Mouse (Mus musculus) liver, embryonic 16.5 days (tissue): ENCODE measurements at regions not wholly inside any gene's neighbourhood (a gene's known extent, or its start where the extent isn't known, plus 50 kb on each side); places are given as distances from the start of the nearest gene placed in this dataset.

ENCODE experiments used
- ATAC-seq: fragments of 200-750 bp; cut with Nextera tagmentation; 2 replicates; pipeline ENCODE4 v1.8.0; 2017; ENCODE audit warnings: low read depth, mild to moderate bottlenecking, moderate number of reproducible peaks, moderate library complexity
- H3K27ac ChIP-seq: fragments of 300-500 bp; sonication (generic); 2 replicates; pipeline ENCODE4 v1.5.1; 2014; ENCODE audit warnings: mild to moderate bottlenecking, low read length
- H3K27me3 ChIP-seq: fragments of 300-500 bp; sonication (generic); 2 replicates; pipeline ENCODE4 v1.6.1; 2014; ENCODE audit warnings: low read depth, low read length, mixed read lengths; ENCODE audit not compliant: control insufficient read depth, insufficient read depth
- H3K36me3 ChIP-seq: fragments of 300-500 bp; sonication (generic); 2 replicates; pipeline ENCODE4 v1.6.1; 2014; ENCODE audit warnings: mild to moderate bottlenecking; ENCODE audit not compliant: control insufficient read depth, insufficient read depth
- H3K4me1 ChIP-seq: fragments of 300-500 bp; sonication (generic); 2 replicates; pipeline ENCODE4 v1.6.1; 2014; ENCODE audit warnings: low read depth, low read length, mixed read lengths; ENCODE audit not compliant: control insufficient read depth
- H3K4me2 ChIP-seq: fragments of 300-500 bp; sonication (generic); 2 replicates; pipeline ENCODE4 v1.6.1; 2014; ENCODE audit warnings: low read depth, low read length, mixed read lengths
- H3K4me3 ChIP-seq: fragments of 300-500 bp; sonication (generic); 2 replicates; pipeline ENCODE4 v1.5.1; 2014; ENCODE audit warnings: low read depth, mild to moderate bottlenecking, low read length
- H3K9ac ChIP-seq: fragments of 300-500 bp; sonication (generic); 2 replicates; pipeline ENCODE4 v1.6.1; 2014; ENCODE audit warnings: low read depth, low read length
- H3K9me3 ChIP-seq: fragments of 300-500 bp; sonication (generic); replicated peaks from 2 replicates; pipeline ENCODE4 v1.6.1; 2016; ENCODE audit warnings: low read length; ENCODE audit not compliant: control insufficient read depth
- WGBS: fragments of 180-500 bp; shearing (Covaris S2); extraction: QIAGEN DNeasy Blood & Tissue Kit; methylation state at CpG from one replicate; pipeline ENCODE4 v1.1.7; 2014; ENCODE audit not compliant: insufficient replicate concordance; 5-methylcytosine and 5-hydroxymethylcytosine counted together

DNA sequence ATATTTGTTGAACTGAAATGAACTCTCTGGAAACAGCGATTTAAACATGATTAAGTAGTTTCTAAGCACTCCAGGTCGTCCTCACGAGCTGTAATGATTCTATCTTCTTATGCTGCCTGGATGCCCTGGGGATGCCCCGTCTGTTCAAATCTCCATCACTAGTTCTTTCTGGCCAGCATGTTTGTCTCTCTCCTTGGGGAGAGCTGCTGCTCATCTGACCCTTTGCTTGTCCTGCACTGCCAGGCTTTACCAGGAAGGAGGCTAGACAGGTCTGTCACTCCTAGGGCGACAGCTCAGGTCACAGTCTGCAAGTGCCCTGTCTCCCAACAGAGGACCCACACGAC, 155.1 kb downstream of the Irx2 start:
- Histone ChIP-seq H3K4me2 (no peak overlapping the region), H3K4me3 (no peak overlapping the region), H3K36me3 (no peaks in the 10 kb centered on the region), H3K27me3 (no peaks in the 10 kb centered on the region), H3K9me3 (no peaks in the 10 kb centered on the region), H3K9ac (no peak overlapping the region), H3K4me1 (no peaks in the 10 kb centered on the region), H3K27ac (no peak overlapping the region)
- ATAC-seq = no peak
- WGBS = 34% methylated on average over 6 of the region's 6 CpGs

- Histone ChIP-seq H3K9ac (no peak overlapping the region), H3K27me3 (no peaks in the 10 kb centered on the region), H3K4me3 (no peak overlapping the region), H3K4me1 (no peaks in the 10 kb centered on the region), H3K36me3 (no peaks in the 10 kb centered on the region), H3K27ac (no peak overlapping the region), H3K9me3 (no peaks in the 10 kb centered on the region), H3K4me2 (no peak overlapping the region)
- no peak for ATAC-seq
- 41% methylated on average over 3 of the region's 3 CpGs for WGBS
These were observed 164.1 kb downstream of the Irx2 start for GRCm38 (mm10) chr13:72792695-72793094.

- no peak overlapping the region for H3K9ac ChIP-seq
- ATAC-seq = no peak
- WGBS = 35% methylated on average over 8 of the region's 8 CpGs
These were observed 171.4 kb downstream of the Irx2 start for GRCm38 (mm10) chr13:72800021-72800420.

GRCm38 (mm10) chr13:72800546-72800945, 171.9 kb downstream of the Irx2 start:
- Histone ChIP-seq H3K9ac (no peak overlapping the region), H3K9me3 (no peaks in the 10 kb centered on the region), H3K27me3 (no peaks in the 10 kb centered on the region), H3K4me3 (no peak overlapping the region), H3K4me2 (no peak overlapping the region), H3K27ac (no peak overlapping the region), H3K36me3 (no peaks in the 10 kb centered on the region), H3K4me1 (no peaks in the 10 kb centered on the region)
- no peak for ATAC-seq
- 54% methylated on average over 3 of the region's 3 CpGs for WGBS

More at GRCm38 (mm10) chr13:72800021-72800420, 171.4 kb downstream of the Irx2 start:
- H3K27me3 ChIP-seq = no peaks in the 10 kb centered on the region
- no peak overlapping the region for H3K4me3 ChIP-seq
- no peaks in the 10 kb centered on the region for H3K9me3 ChIP-seq
- H3K36me3 ChIP-seq = no peaks in the 10 kb centered on the region
- no peak overlapping the region for H3K27ac ChIP-seq
- H3K4me1 ChIP-seq = no peaks in the 10 kb centered on the region
- no peak overlapping the region for H3K4me2 ChIP-seq

GRCm38 (mm10) chr13:72803374-72803773, 174.8 kb downstream of the Irx2 start:
- H3K4me1 ChIP-seq = no peaks in the 10 kb centered on the region
- no peaks in the 10 kb centered on the region for H3K27me3 ChIP-seq
- H3K4me2 ChIP-seq = no peak overlapping the region
- H3K9me3 ChIP-seq = no peaks in the 10 kb centered on the region
- no peak overlapping the region for H3K27ac ChIP-seq
- no peak overlapping the region for H3K9ac ChIP-seq
- H3K4me3 ChIP-seq = no peak overlapping the region
- no peak for ATAC-seq
- H3K36me3 ChIP-seq = no peaks in the 10 kb centered on the region
- 58% methylated on average over 11 of the region's 11 CpGs for WGBS

- ATAC-seq = no peak
- H3K4me3 ChIP-seq = no peak overlapping the region
- no peaks in the 10 kb centered on the region for H3K9me3 ChIP-seq
- H3K27ac ChIP-seq = no peak overlapping the region
- no peaks in the 10 kb centered on the region for H3K27me3 ChIP-seq
- H3K4me2 ChIP-seq = no peak overlapping the region
- no peaks in the 10 kb centered on the region for H3K4me1 ChIP-seq
- 71% methylated on average over 3 of the region's 3 CpGs for WGBS
- H3K9ac ChIP-seq = no peak overlapping the region
- H3K36me3 ChIP-seq = no peaks in the 10 kb centered on the region
These were observed 180.6 kb downstream of the Irx2 start for GRCm38 (mm10) chr13:72809226-72809625.

DNA sequence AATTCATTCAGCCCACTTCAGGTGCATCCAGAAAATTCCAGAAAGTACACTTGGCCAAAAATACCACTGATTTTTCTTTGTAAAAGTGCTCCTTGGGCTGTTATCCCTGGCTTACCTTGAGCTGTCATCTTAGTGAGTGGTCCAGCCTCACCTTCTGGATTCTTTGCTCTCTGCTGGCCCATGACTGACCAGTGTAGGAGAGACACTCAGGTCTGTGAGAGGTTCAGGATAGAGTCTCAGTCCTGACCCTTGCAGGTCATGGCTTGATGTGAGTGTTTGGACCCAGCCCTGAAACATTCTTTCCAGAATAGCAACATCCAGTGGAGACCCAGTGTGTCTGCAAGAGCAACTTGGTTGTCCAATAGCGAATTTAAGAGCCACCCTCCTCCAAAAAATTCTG, 182.0 kb downstream of the Irx2 start:
- Histone ChIP-seq H3K36me3 (no peaks in the 10 kb centered on the region), H3K4me3 (no peak overlapping the region), H3K9me3 (no peaks in the 10 kb centered on the region), H3K9ac (no peak overlapping the region), H3K27ac (no peak overlapping the region), H3K27me3 (no peaks in the 10 kb centered on the region; the same call in 1 of the 2 replicates), H3K4me2 (no peak overlapping the region), H3K4me1 (no peaks in the 10 kb centered on the region)
- WGBS = 37% methylated on average over 1 of the region's 1 CpGs
- no peak for ATAC-seq

GRCm38 (mm10) chr13:72814616-72815015, 186.0 kb downstream of the Irx2 start:
- Histone ChIP-seq H3K27ac (no peak overlapping the region), H3K9me3 (no peaks in the 10 kb centered on the region), H3K4me2 (no peak overlapping the region), H3K27me3 (peaks cover 8% of the 10 kb centered on the region), H3K4me1 (no peaks in the 10 kb centered on the region), H3K9ac (no peak overlapping the region), H3K36me3 (no peaks in the 10 kb centered on the region), H3K4me3 (no peak overlapping the region)
- WGBS = 34% methylated on average over 7 of the region's 7 CpGs
- no peak for ATAC-seq

DNA sequence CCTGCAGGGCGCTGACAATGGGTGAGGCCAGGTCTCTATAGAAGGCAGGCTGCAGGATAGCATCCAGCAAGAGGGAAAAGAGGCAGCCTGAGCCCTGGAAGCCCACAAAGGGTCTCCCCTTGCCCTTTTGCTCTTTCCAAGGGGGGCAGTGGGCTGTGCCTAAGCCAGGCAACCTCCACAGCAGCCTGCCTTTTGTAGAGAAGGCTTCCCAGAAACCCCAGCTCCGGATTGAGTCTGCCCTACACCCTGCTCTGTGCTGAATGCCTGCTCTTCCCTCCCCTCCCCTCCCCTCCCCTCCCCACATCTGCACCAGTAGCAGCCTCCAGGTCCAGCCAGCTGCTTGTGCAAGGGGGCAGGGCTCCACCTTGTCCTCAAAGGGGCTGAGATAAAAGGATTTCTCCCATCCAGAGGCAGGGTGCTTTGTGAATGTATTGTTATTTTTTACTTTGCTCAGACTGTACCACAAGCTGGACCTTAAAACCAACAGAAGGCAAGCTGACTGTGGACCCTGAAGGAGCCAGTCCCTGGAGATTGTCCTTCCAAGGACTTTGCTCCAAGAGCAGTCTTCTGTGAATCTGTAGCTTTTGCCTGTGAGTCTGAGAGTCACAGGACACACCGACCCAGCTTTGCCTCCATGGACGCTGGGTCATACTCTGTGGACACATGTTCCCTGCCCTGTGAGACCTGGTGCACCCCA, 186.8 kb downstream of the Irx2 start:
- H3K9me3 ChIP-seq = no peaks in the 10 kb centered on the region
- ATAC-seq = no peak
- H3K36me3 ChIP-seq = no peaks in the 10 kb centered on the region
- no peak overlapping the region for H3K4me3 ChIP-seq
- peaks cover 8% of the 10 kb centered on the region for H3K27me3 ChIP-seq
- 8% methylated on average over 4 of the region's 4 CpGs for WGBS
- no peak overlapping the region for H3K27ac ChIP-seq
- H3K4me2 ChIP-seq = no peak overlapping the region
- H3K4me1 ChIP-seq = no peaks in the 10 kb centered on the region
- H3K9ac ChIP-seq = no peak overlapping the region
